Comparison of ENCODE assay signal across 8 mouse cellular contexts in genomic region chr4:120615528-120616081, GRCm38 (mm10). TPM values are rescaled to one million over a fixed set of nuclear protein-coding genes. Genes with fewer than 3 reads are reported as not detected.
DNase-seq lines count a peak whose midpoint lies in the region; ATAC-seq and TF ChIP-seq lines count a peak whose summit lies in the region.

No protein-coding gene starts in this region.

- peak; percentile 58 for ATAC-seq in forebrain, embryonic 16.5 days
- ATAC-seq in hindbrain, embryonic 12.5 days (ENCODE audit: low FRiP score) = 0 out of 2 replicates have a peak, but pooled peaks have one; percentile 26

- H3K4me1 ChIP-seq in forebrain, embryonic 16.5 days (replicated peaks; ENCODE audit: control insufficient read depth, insufficient read depth, low read length) = peaks cover 11% of the 10 kb centered on the region
- H3K4me1 ChIP-seq in hindbrain, embryonic 12.5 days = peaks cover 30% of the 10 kb centered on the region
- peaks cover 15% of the 10 kb centered on the region for H3K4me1 ChIP-seq in small intestine, adult 2 months (ENCODE audit: control insufficient read depth, insufficient read depth, insufficient read length, low read length)

- no peak overlapping the region for H3K4me2 ChIP-seq in forebrain, embryonic 16.5 days (ENCODE audit: low read length)
- no peak overlapping the region for H3K4me2 ChIP-seq in hindbrain, embryonic 12.5 days (replicated peaks)

- no peak for TF ChIP-seq CTCF in small intestine, adult 2 months (IDR thresholded peaks at IDR 0.05; ENCODE audit: extremely low read depth, insufficient read length, insufficient replicate concordance, low read depth, low read length)

- no peaks in the 10 kb centered on the region for H3K9me3 ChIP-seq in forebrain, embryonic 16.5 days (ENCODE audit: control insufficient read depth, low read length)
- no peaks in the 10 kb centered on the region for H3K9me3 ChIP-seq in hindbrain, embryonic 12.5 days (replicated peaks)

- 23% methylated on average over 10 of the region's 10 CpGs for WGBS in forebrain, embryonic 16.5 days
- WGBS in hindbrain, embryonic 12.5 days = 20% methylated on average over 10 of the region's 10 CpGs
- 23% methylated on average over 10 of the region's 10 CpGs for WGBS in small intestine, adult 2 months

- no peaks in the 10 kb centered on the region for H3K27me3 ChIP-seq in forebrain, embryonic 16.5 days (replicated peaks; ENCODE audit: control insufficient read depth, insufficient read depth, low read length)
- no peaks in the 10 kb centered on the region for H3K27me3 ChIP-seq in hindbrain, embryonic 12.5 days
- H3K27me3 ChIP-seq in small intestine, adult 2 months (ENCODE audit: control insufficient read depth, insufficient read depth, low read length) = no peaks in the 10 kb centered on the region

- peak; percentile 57 for DNase-seq in CD4-positive helper T cell, adult 2 months (ENCODE audit: low read depth, low spot score)
- DNase-seq in T-cell, adult 2 months (ENCODE audit: low spot score) = peak; percentile 42
- DNase-seq in lung, postnatal 14 days = peak; percentile 13
- no peak for DNase-seq in spleen, postnatal 14 days (ENCODE audit: low spot score in 2 of 2)
- DNase-seq in layer of hippocampus, postnatal 14 days (ENCODE audit: low spot score in 2 of 2) = no peak

- H3K4me3 ChIP-seq in forebrain, embryonic 16.5 days (replicated peaks; ENCODE audit: low read length) = no peak overlapping the region
- no peak overlapping the region for H3K4me3 ChIP-seq in hindbrain, embryonic 12.5 days
- no peak overlapping the region for H3K4me3 ChIP-seq in small intestine, adult 2 months (ENCODE audit: low read depth, low read length)

- no peak overlapping the region for H3K9ac ChIP-seq in forebrain, embryonic 16.5 days (replicated peaks; ENCODE audit: low read depth, low read length)
- no peak overlapping the region for H3K9ac ChIP-seq in hindbrain, embryonic 12.5 days

- no peak overlapping the region for H3K27ac ChIP-seq in forebrain, embryonic 16.5 days (ENCODE audit: low read length)
- peak overlapping the region; percentile 0; the same call in 1 of the 2 replicates for H3K27ac ChIP-seq in hindbrain, embryonic 12.5 days
- peak overlapping the region; percentile 70 for H3K27ac ChIP-seq in small intestine, adult 2 months (ENCODE audit: insufficient read depth, low read depth, low read length)

- no peak for TF ChIP-seq POLR2A in small intestine, adult 2 months (IDR thresholded peaks at IDR 0.05; ENCODE audit: low read depth, low read length)

- no peaks in the 10 kb centered on the region for H3K36me3 ChIP-seq in forebrain, embryonic 16.5 days (ENCODE audit: control insufficient read depth, insufficient read depth)
- no peaks in the 10 kb centered on the region for H3K36me3 ChIP-seq in hindbrain, embryonic 12.5 days
- no peaks in the 10 kb centered on the region for H3K36me3 ChIP-seq in small intestine, adult 2 months (ENCODE audit: control insufficient read depth, insufficient read depth, low read length)

RNA-seq across cellular contexts. Expression of gene Gm8439, which starts 27.1 kb away (rescaled TPM):
- polyA plus RNA-seq in forebrain, embryonic 16.5 days (2015; fragmentation: Nextera tagmentation; extraction: Ambion mirVana) = not detected in 2 replicates
- polyA plus RNA-seq in hindbrain, embryonic 12.5 days (2016; fragmentation: Nextera tagmentation; extraction: Ambion mirVana) = not detected in 2 replicates
- not detected in 2 replicates for polyA plus RNA-seq in small intestine, adult 2 months (2012; rRNA removed)
- not detected for total RNA-seq in layer of hippocampus, postnatal 14 days (2021)

RNA-seq across cellular contexts. Expression of gene Ctps, which starts 45.5 kb away (rescaled TPM):
- polyA plus RNA-seq in forebrain, embryonic 16.5 days (2015; fragmentation: Nextera tagmentation; extraction: Ambion mirVana) = 102 and 103 TPM in 2 replicates
- 91.0 and 93.0 TPM in 2 replicates for polyA plus RNA-seq in hindbrain, embryonic 12.5 days (2016; fragmentation: Nextera tagmentation; extraction: Ambion mirVana)
- polyA plus RNA-seq in small intestine, adult 2 months (2012; rRNA removed) = 1.5 and 1.9 TPM in 2 replicates
- 10 to 100 TPM; 41.9 to 46.2 TPM for total RNA-seq in layer of hippocampus, postnatal 14 days (2021)

RNA-seq across cellular contexts. Expression of gene Cited4, which starts 50.8 kb away (rescaled TPM):
- polyA plus RNA-seq in forebrain, embryonic 16.5 days (2015; fragmentation: Nextera tagmentation; extraction: Ambion mirVana) = 0.46 and 0.79 TPM in 2 replicates
- 6.1 and 8.2 TPM in 2 replicates for polyA plus RNA-seq in hindbrain, embryonic 12.5 days (2016; fragmentation: Nextera tagmentation; extraction: Ambion mirVana)
- polyA plus RNA-seq in small intestine, adult 2 months (2012; rRNA removed) = 18.6 and 21.0 TPM in 2 replicates
- 1 to 10 TPM; 2.6 to 4.0 TPM for total RNA-seq in layer of hippocampus, postnatal 14 days (2021)

Comparison
In these comparisons a context has a peak if more than half of its experiments do, and no peak if none do; other contexts are left out.
1. DNase-seq: peak in CD4-positive helper T cell, adult 2 months (single experiment), T-cell, adult 2 months (single experiment) and lung, postnatal 14 days (single experiment); none in spleen, postnatal 14 days (0 of 2) and layer of hippocampus, postnatal 14 days (0 of 2).
2. RNA of gene Ctps, which starts 45.5 kb away (polyA plus RNA-seq): 102 to 103 TPM in forebrain, embryonic 16.5 days and 91.0 to 93.0 TPM in hindbrain, embryonic 12.5 days; 1.5 to 1.9 TPM in small intestine, adult 2 months; every median in the first group is over 10 times any median in the second.